Mouse (Mus musculus) urinary bladder, postnatal 10 days (tissue): ENCODE measurements around the gene Dlec1.

ENCODE experiments used
- DNase-seq: peaks from one replicate; pipeline ENCODE4 v3.0.0; 2022; ENCODE audit warnings: low spot score

Gene Dlec1

DNA sequence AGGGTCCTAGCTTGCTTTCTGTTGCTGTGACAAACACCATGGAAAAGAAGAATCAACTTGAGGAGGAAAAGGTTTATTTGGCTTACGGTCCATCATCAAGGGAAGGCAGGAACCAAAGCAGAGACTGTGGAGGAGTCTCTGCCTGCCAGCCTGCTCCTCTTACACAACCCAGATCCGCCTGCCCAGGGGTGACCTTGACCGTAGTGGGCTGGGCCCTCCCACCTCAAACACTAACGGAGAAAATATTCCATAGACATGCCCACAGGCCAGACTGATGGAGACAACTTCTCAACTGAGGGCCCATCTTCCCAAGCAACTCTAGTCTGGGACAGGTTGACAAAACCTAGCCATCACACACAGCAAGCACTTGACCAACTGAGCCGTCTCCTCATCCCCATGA lies 39.8 kb downstream of the Dlec1 start:
- DNase-seq = no peak

DNA sequence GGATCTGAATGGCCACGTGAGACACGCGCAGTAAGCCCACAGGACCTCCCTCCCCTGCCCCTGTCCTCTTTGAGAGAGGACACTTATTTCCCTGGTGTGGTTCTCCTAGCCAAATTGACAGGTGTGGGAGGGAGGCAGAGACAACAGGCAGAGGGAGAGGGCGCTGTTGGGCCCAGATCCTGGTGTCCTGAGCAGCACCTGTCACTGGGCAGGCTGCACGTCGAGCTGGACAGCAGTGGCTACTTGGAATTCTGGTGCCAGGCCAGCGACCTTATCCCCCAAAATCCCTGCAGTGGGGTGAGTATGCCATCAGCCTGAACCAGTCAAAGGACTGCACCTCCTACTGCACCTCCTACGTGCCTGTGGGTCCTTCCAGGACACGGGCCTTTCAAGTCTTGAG lies 41.1 kb downstream of the Dlec1 start:
- no peak for DNase-seq

DNA sequence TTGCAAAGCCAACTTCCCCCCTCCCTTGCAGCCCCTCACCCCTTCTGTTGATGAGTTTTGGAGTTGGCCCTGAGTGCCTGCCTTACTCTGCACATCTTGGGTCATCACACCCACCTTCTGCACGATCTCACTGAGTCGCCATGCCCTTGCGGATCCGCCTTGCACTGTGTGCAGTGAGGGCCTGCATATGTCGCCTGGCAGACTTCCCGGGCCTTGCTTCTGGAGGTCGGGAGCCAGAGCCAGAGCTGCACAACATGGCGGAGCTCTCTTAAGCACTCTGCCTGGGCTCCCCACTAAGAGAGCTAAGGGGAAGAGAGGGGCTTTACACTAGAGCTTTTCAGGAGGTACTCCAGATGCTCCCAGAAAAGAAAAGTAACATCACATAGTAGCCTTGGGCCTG lies 42.4 kb downstream of the Dlec1 start:
- no peak for DNase-seq

DNA sequence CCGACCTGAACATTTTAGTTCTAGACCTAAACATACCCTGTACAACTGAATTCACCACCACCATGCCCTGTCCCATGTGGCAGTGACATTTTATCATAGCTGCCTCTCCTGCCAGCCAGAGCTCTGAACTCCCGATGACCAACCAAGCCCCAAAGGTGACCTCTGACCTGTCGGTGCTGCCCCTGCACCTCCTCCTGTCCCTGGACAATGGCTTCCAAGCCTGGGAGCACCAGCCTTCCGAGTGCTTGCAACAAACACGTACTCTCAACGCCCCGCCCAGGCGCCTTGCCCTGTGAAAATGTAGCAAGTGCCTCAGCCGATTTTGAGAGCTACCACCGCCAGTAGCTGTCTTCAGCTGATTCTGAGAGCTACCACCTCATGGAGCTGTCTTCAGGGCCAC lies 42.9 kb downstream of the Dlec1 start:
- DNase-seq = no peak

DNA sequence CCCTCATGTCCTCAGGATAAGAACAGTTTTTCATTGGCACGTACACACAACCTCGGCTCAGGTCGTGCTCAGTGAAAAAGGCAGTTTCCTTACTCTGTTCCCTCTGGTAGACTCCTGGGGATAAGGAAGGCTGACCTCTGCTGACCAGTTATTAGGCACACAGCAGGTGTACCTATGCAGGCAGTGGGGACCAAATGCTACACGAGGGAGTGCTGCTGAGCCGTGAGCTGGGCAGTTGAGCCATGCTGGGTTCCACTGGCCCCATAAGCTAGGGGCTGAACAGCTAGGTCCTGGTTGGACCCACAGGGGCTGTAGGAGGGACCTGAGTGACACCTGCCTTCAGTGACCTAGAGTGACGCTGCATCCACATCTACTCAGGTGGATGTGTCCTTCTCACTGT lies 43.4 kb downstream of the Dlec1 start:
- no peak for DNase-seq

DNA sequence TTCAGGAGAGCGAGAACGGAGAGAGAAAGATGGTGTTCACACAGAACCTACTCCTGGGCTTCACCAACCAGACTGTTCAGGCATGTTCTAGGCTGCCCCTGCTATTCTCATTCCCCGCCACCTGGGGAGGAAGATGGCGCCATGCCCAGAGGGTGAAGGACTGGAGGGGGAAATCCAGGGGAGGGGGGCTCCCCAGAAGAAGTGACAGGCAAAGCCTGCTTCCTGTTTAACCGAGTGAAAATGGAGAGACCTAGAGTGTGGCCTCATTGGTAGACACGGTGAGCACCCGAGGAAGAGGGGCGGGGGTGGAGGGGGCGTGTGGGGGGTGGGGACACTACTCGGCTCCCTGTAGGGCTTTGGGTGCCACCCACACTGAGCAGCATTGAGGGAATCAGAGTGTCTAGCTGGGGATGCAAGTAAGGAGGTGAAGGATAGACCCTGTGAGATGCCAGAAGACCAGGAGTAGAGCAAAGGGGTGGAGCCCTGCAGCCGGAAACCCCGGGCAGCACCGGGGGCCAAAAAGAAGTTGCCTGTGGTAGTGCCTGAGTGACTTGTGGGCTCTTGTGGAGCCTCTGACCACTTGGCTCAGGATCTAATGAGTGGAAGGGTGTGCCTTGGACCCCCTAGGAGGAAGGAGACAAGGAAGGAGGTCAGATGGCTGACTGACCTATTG lies 44.0 kb downstream of the Dlec1 start:
- no peak for DNase-seq

DNA sequence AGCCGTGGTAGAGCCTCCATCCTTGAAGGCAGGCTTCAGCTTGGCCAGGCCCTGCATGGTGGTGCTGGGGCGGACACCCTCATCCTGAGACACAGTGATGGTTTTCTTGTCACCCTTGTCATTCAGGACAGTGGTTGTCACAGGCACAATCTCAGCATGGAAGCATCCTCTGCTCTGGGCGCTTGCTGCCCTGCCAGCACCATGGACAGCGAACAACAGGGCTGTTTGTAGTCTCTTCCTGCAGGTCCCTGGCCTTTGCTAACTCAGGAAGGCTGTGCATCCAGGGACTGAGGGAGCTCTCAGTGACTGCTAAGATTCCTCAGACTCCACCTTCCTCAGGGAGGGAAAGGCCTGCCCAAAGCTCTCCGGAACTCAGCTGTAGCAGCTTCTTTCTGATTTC lies 47.3 kb downstream of the Dlec1 start:
- DNase-seq = no peak

DNA sequence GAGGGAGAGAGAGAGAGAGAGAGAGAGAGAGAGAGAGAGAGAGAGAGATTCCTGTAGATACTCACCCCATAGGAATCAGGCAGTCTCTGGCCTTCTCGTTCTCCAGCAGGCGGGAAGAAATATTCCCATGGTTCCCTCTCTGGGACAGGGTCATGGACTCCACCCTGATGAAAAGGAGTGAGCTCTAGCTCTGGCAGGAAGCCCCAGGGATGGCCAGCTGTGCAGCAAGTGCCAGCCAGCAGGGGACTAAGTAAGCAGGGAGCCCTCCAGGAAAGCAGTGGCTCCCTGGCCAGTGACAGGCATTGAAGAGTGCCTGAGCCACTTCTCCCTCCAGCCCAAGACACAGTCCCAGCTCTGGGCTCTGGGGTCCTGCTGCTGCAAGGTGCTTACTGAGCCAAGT lies 49.5 kb downstream of the Dlec1 start:
- no peak for DNase-seq

DNA sequence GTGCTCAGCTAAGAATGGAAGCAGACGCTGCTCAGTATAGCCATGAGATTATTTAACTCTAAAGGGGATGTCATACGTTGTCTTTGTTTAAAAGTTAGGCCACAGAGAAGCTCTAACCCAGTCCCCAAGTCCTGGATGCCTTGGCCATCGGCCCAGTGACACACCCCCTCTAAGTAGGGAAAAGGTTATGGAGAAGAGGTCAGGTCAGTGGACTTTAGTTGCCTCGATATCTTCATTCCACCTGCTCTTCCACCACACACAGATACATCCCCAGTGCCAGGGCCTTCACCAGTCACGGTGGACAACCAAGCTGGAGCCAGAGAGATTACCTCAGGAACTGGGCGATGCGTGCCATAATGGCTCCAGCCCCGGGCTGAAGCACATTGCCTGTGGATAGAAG lies 53.1 kb downstream of the Dlec1 start:
- no peak for DNase-seq

DNA sequence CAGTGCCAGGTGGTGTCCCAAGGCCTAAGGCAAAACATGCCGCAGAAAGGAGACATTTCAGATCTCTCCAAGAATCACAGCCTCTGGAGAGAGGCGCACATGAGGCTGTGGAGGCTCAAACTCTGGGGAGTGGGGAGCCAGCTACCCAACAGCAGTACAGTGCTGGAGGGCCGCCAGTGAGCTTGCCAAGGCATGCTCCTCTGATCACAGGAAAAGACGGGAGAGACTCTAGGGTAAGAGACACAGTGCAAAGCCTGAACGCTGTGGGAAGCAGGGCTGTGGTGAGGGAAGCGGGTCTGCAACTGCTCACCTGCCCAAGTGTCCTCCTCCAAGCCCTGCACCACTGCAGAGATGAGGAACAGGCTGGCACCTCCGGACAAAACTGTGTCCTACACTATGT lies 53.5 kb downstream of the Dlec1 start:
- DNase-seq = no peak

DNA sequence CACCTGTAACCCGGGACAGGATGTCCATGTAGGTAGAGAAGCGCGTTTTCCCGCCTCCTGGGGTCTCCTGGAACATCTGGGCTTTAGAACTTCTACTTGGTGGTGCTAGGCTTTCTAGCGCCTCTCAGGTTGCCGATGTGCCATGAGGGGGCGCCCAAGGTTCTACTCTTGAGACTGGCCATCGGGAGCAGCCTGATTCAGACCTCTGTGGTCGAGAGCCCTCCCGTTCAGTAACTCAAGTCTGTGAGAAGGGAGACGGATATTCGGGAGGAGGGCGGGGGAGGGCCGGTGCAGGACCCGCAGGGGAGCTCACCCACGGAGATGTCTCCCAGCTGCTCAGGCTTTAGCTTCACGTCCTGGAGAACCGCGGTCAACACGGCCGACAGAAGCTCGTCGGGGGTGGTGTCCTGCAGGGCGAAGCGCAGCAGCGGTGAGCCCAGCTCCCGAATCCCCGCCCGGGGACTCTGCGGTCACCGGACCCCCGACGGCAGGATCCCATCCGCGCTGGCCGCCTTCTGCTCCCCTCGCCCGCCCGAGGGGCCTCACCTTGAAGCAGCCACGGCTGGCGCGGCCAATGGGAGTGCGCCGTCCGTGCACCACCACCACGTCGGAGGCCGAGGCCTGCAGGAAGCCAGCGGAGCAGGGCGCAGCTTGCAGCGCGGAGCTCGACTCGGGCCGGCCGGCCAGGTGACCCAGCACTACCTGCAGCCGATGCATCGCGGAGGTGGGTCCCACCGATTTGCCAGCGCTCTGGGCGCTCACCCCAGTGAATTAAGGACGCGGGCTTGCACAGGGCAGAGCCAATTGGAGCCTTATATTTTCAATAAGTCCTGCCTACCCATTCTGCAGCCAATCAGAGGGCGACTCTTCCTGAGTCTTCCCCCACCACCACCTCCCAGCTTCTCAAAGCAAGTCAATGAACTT lies 54.3 kb downstream of the Dlec1 start, which contains the start of gene Acaa1b:
Gene Acaa1b, minus strand, starts transcription at position 816 of the 924 bp plus-strand sequence.
- peak; percentile 36 for DNase-seq

DNA sequence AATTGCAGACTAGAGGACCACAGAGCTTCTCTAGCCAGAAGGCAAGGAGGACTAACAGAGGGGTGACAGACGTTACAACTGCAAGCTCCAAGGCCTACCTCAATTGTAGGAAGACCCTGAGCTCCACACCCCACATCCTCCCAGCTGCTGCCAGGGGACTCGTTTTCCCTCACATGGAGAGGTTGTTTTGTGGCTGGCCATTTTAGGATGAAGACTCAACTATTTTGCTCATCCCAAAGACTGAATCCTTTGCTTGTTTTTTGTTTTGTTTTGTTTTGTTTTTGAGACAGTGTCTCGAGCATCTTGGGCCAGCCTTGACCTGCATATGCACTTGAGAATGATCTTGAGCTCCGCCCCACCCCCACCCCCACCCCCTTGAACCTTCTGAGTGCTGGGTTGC lies 56.6 kb downstream of the Dlec1 start, which contains the start of gene Gm47289:
Gene Gm47289, plus strand, starts transcription at position 301 of the 400 bp plus-strand sequence.
- no peak for DNase-seq

DNA sequence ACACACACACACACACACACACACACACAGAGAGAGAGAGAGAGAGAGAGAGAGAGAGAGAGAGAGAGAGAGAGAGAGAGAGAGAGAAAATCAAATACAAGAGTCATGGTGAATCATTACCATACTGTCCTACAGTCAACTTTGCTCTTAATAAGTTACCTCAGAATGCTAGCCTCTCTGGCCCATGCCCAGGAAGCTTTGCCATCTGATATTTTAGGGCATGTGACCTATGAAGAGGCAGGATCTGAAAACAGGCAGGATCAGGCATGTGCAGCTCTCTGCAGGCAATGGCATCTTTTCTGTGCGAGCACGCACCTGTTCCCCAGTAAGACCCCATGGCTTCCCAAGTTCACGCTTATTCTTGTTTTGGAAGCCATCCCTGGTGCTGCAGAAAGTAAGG lies 58.4 kb downstream of the Dlec1 start:
- no peak for DNase-seq

DNA sequence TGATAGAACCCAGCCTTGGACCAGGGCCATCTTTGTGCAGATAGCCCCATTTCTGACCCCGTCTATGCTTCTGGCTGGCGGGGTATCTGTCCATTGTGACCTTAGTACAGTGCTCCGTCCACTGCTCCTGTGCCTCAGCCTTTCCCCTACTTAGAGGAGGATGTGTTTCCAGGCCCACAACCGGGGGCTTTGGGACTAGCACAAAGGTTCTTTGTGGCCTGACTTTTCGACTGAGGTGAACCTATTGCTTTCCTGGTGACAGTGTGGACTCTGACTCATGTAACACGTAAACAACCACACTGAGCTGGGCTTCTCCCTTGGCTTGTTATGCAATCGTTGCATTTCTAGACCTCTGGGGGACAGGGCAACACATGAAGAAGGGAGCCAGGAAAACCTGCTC lies 62.5 kb downstream of the Dlec1 start:
- DNase-seq = no peak

DNA sequence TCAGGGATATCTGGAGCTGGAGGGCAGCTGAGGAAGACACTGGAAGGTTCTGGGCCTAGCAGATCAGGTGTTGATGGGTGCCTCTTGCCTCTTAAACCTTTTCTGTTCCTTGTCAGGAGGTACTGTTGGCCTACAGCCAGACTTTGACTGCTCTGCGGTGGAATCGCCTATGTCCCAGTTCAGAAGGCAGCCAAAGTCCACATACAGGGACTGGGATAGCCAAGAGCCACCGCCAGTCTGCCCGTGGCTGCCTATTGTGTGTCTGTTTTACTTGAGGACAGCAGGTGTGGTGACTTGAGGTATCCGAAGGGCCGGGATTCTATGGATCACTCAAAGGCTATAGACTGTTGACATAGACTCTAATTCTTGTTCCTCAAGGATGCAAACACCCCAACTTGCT lies 63.3 kb downstream of the Dlec1 start:
- DNase-seq = no peak

DNA sequence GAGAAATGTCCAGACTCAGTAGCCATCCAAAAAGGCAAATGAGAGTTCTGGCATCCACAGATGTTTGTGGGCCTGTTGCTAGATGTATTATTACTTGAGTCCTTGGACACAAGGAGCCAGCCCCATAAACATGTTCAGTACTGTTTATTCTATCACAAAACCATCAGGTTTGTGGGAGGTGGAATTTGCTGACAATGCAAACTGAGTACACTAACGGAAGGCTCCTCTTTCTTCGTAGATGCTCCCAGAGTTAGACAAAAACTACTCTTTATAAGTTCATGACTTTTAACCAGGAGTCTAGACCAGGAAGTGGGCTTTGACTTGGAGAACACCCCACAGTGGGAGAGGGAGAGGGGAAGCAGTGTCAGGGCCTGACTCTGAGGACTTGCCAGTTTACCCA lies 65.3 kb downstream of the Dlec1 start:
- no peak for DNase-seq

DNA sequence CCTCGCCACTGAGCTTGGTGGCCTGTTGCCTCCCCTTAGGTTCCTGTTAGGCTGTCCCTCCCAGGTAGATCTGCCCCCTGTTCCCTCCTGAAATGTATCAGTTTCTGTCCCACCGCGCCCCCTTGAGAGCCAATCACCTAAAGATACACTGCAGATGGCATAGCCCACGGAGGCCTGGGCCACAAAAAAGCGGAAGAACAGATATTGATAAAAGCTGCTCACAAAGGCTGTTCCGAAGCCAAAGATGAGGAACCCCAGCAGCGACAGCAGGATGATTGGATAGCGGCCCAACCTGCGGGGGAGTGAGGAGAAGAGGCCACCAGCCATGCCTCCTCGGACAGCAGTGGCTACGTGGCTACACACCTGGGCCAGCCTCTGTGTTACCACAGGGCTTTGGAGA lies 77.0 kb downstream of the Dlec1 start:
- no peak for DNase-seq

DNA sequence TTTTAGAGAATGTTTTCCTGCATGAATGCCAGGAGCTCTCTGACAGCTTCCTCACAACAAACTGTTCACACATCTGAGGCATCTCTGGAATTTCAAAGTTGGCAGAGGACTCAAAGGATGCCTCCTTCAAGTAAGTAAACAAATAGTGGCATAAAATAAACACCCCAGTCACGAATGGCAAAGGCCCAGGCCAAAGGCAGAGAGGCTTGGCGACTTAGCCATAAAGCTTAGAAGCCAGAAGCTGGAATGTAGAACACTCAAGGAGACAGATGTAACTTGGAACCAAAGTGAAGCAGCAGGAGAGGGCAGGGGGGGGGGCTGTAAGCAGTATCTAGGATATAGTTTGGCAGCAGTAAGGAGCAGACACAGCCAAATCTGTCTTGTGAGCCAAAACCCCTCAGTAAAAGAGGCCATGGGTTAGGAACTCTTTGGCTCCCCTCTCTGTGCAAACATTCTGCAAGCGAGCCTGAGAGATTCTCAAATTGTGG lies 79.0 kb downstream of the Dlec1 start:
- DNase-seq = no peak

DNA sequence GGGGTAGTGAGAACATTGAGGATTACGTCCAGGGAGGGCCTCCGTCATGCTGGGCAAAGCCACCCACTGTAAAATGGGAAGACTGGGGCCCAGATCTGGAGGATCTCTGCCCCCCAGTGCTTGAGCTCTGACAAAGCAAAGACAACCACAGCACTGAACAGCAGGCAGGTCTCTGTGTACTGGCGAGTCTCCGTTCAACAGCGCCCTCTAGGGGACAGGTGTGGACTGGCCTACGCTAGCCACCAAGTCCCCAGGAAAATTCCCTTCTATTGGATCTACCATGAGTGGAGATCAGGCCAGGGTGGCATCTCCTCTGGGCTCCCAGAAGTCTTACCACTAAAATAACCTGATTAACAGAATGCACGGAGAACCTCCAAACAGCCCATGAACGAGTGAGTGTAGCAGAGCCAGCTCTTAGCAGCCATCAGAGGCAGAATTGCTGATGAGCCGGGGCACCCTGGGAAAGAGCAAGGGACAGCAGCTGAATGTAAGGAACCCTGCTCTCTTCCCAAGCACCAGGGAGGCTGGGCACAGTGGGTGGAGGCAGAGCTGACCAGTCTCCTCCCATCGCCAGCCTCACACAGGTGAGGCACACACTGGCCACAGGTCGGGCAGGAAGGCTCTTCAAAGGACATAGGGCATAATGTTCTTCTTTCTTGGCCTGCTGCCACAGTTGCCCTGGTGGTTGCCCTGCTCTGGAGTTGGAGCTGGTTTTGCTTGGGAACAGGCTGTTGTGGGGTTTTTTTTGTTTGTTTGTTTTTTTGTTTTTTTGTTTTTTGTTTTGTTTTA lies 90.1 kb downstream of the Dlec1 start:
- DNase-seq = no peak
